Mouse (Mus musculus): ENCODE data around the gene Gal3st2c. TPM values are rescaled to one million over a fixed set of nuclear protein-coding genes. Genes with fewer than 3 reads are reported as not detected.

Gene Gal3st2c
- total RNA-seq (2023): 0.09 TPM

GRCm38 (mm10) chr1:93990209-93990608 lies at the start of gene Gal3st2c:
Gene Gal3st2c, plus strand, starts transcription at chr1:93990509.

GRCm38 (mm10) chr1:94020151-94020550 lies 29.8 kb downstream of the Gal3st2c start, which contains the start of gene Neu4:
Gene Neu4, plus strand, starts transcription at chr1:94020451.

GRCm38 (mm10) chr1:94052373-94052772 lies 62.1 kb downstream of the Gal3st2c start, which contains the start of gene Pdcd1:
Gene Pdcd1, minus strand, starts transcription at chr1:94052553.

Other genes with a start within 250 kb of the Gal3st2c start
- gene Atg4b, start 239.0 kb upstream of the Gal3st2c start, total RNA-seq (2023): 95.2 TPM
- 16.2 TPM for gene Thap4, start 235.6 kb upstream of the Gal3st2c start, total RNA-seq (2023)
- 50.3 TPM for gene Dtymk, start 188.6 kb upstream of the Gal3st2c start, total RNA-seq (2023)
- gene Ing5, start 186.5 kb upstream of the Gal3st2c start, total RNA-seq (2023): 34.2 TPM
- gene D2hgdh, start 165.6 kb upstream of the Gal3st2c start, total RNA-seq (2023): 58.5 TPM
- 0.58 TPM for gene Gal3st2, start 129.2 kb upstream of the Gal3st2c start, total RNA-seq (2023)
- gene Gal3st2b, start 72.2 kb upstream of the Gal3st2c start, total RNA-seq (2023): 0.40 TPM
- not detected for gene Neu4, start 29.9 kb downstream of the Gal3st2c start, total RNA-seq (2023)
- 0.70 TPM for gene Pdcd1, start 62.0 kb downstream of the Gal3st2c start, total RNA-seq (2023)